8 mouse cellular contexts compared by ENCODE assay signal in the genomic region with DNA sequence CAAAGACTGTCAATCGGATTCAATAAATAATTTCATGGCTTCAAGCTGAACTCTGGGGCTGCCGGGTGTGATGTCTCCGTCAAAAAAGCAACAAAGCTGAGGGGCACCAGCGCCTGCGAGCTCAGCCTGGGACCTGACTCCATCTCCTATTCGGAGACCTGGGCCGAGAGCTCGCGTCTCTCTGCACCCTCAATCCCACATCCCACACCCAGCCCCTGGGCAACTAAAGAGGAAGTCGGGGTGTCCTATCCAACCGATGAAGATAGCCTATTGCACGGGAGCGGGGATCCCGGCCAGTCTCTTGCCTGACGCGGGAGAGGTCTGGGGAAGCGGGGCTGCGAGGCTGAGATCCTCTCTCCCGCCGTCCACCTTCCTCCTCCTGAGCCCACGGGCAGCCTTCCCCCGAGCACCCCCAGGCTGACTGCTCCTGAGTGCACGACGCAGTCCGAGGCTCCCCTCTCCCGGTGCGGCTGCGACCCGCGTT. TPM values are rescaled to one million over a fixed set of nuclear protein-coding genes. Genes with fewer than 3 reads are reported as not detected.
DNase-seq lines count a peak whose midpoint lies in the region; ATAC-seq lines count a peak whose summit lies in the region.

No protein-coding gene starts in this region.

- DNase-seq in adrenal gland, adult (ENCODE audit: inconsistent age in 2 of 2, low spot score in 1 of 2) = peak; percentile 37 to 73
- DNase-seq in forebrain, embryonic 11.5 days (ENCODE audit: low spot score) = no peak
- DNase-seq in hindbrain, embryonic 14.5 days (ENCODE audit: low spot score) = peak; percentile 39
- peak; percentile 3 for DNase-seq in liver, embryonic 13.5 days
- peak; percentile 66 for DNase-seq in thymus, postnatal 14 days

- H3K36me3 ChIP-seq in erythroblast, embryonic 14.5 days (ENCODE audit: control insufficient read depth) = no peaks in the 10 kb centered on the region
- no peaks in the 10 kb centered on the region for H3K36me3 ChIP-seq in forebrain, embryonic 11.5 days (ENCODE audit: control insufficient read depth, insufficient read depth, low read length)
- H3K36me3 ChIP-seq in hindbrain, embryonic 14.5 days (replicated peaks; ENCODE audit: control insufficient read depth, insufficient read depth) = no peaks in the 10 kb centered on the region
- H3K36me3 ChIP-seq in liver, embryonic 13.5 days = no peaks in the 10 kb centered on the region

- H3K27me3 ChIP-seq in erythroblast, embryonic 14.5 days (ENCODE audit: control insufficient read depth) = peaks cover 46% of the 10 kb centered on the region
- H3K27me3 ChIP-seq in forebrain, embryonic 11.5 days (ENCODE audit: control insufficient read depth, insufficient read depth, low read length) = no peaks in the 10 kb centered on the region
- H3K27me3 ChIP-seq in hindbrain, embryonic 14.5 days (ENCODE audit: control insufficient read depth, insufficient read depth, low read length) = no peaks in the 10 kb centered on the region
- peaks cover 44% of the 10 kb centered on the region for H3K27me3 ChIP-seq in liver, embryonic 13.5 days

- peak overlapping the region; percentile 88 for H3K9ac ChIP-seq in forebrain, embryonic 11.5 days (ENCODE audit: low read length)
- H3K9ac ChIP-seq in hindbrain, embryonic 14.5 days = peak overlapping the region; percentile 92
- peak overlapping the region; percentile 75 for H3K9ac ChIP-seq in liver, embryonic 13.5 days

- H3K4me3 ChIP-seq in erythroblast, embryonic 14.5 days (replicated peaks) = peak overlapping the region; percentile 63
- peak overlapping the region; percentile 81 for H3K4me3 ChIP-seq in forebrain, embryonic 11.5 days (ENCODE audit: low read depth, low read length)
- peak overlapping the region; percentile 81 for H3K4me3 ChIP-seq in hindbrain, embryonic 14.5 days (replicated peaks; ENCODE audit: low read length)
- peak overlapping the region; percentile 73 for H3K4me3 ChIP-seq in liver, embryonic 13.5 days (replicated peaks)

- peaks cover 2% of the 10 kb centered on the region; the same call in 1 of the 2 replicates for H3K9me3 ChIP-seq in erythroblast, embryonic 14.5 days (ENCODE audit: control insufficient read depth, low read length)
- H3K9me3 ChIP-seq in forebrain, embryonic 11.5 days (ENCODE audit: control insufficient read depth, low read length) = no peaks in the 10 kb centered on the region
- no peaks in the 10 kb centered on the region for H3K9me3 ChIP-seq in hindbrain, embryonic 14.5 days (ENCODE audit: control insufficient read depth, low read length)
- H3K9me3 ChIP-seq in liver, embryonic 13.5 days (replicated peaks) = no peaks in the 10 kb centered on the region

- H3K4me2 ChIP-seq in forebrain, embryonic 11.5 days (ENCODE audit: low read depth, low read length, severe bottlenecking) = peak overlapping the region; percentile 92
- peak overlapping the region; percentile 74 for H3K4me2 ChIP-seq in hindbrain, embryonic 14.5 days (replicated peaks)
- H3K4me2 ChIP-seq in liver, embryonic 13.5 days = peak overlapping the region; percentile 82

- no peak for ATAC-seq in erythroblast, adult 5-6 weeks (replicated peaks; ENCODE audit: low FRiP score, poor library complexity, severe bottlenecking)
- no peak; the same call in 1 of the 2 replicates for ATAC-seq in forebrain, embryonic 11.5 days (replicated peaks; ENCODE audit: low FRiP score)
- no peak; the same call in 1 of the 2 replicates for ATAC-seq in hindbrain, embryonic 14.5 days (ENCODE audit: low FRiP score)
- 0 out of 2 replicates have a peak, but pooled peaks have one; percentile 7 for ATAC-seq in liver, embryonic 13.5 days (ENCODE audit: low read depth)
- peak; percentile 36; the same call in 1 of the 2 replicates for ATAC-seq in monocyte, adult 5-6 weeks (replicated peaks; ENCODE audit: insufficient number of reproducible peaks, low FRiP score, low TSS enrichment, poor library complexity, severe bottlenecking)

- peaks cover 12% of the 10 kb centered on the region for H3K4me1 ChIP-seq in erythroblast, embryonic 14.5 days (ENCODE audit: control insufficient read depth)
- H3K4me1 ChIP-seq in forebrain, embryonic 11.5 days (replicated peaks; ENCODE audit: control insufficient read depth, insufficient read depth, low read length) = peaks cover 2% of the 10 kb centered on the region; the same call in 1 of the 2 replicates
- H3K4me1 ChIP-seq in hindbrain, embryonic 14.5 days (replicated peaks; ENCODE audit: control insufficient read depth, insufficient read depth, low read length) = peaks cover 9% of the 10 kb centered on the region; the same call in 1 of the 2 replicates
- H3K4me1 ChIP-seq in liver, embryonic 13.5 days (replicated peaks) = peaks cover 43% of the 10 kb centered on the region

- under 1% methylated on average over 29 of the region's 30 CpGs for WGBS in forebrain, embryonic 11.5 days
- under 1% methylated on average over 22 of the region's 30 CpGs for WGBS in hindbrain, embryonic 14.5 days
- WGBS in liver, embryonic 13.5 days (ENCODE audit: insufficient replicate concordance) = under 1% methylated on average over 30 of the region's 30 CpGs

- 0 out of 2 replicates have a peak overlapping the region, but pooled peaks have one; percentile 76 for H3K27ac ChIP-seq in forebrain, embryonic 11.5 days (ENCODE audit: low read depth, low read length)
- H3K27ac ChIP-seq in hindbrain, embryonic 14.5 days = peak overlapping the region; percentile 93
- H3K27ac ChIP-seq in liver, embryonic 13.5 days = 0 out of 2 replicates have a peak overlapping the region, but pooled peaks have one; percentile 58

RNA-seq across cellular contexts. Expression of a gene that starts 0.7 kb away (rescaled TPM):
- 0.02 and 0.03 TPM in 2 replicates for polyA plus RNA-seq in erythroblast, embryonic 14.5 days (2012)
- total RNA-seq in erythroblast, adult 5-6 weeks (2015; ENCODE audit: low replicate concordance) = 29.7 and 41.7 TPM in 2 replicates
- 18.0 and 26.7 TPM in 2 replicates for total RNA-seq in erythroblast, adult 5-6 weeks (2017; ENCODE audit: low replicate concordance)
- 19.1 and 19.3 TPM in 2 replicates for polyA plus RNA-seq in forebrain, embryonic 11.5 days (2014; fragmentation: Nextera tagmentation; extraction: Ambion mirVana)
- 30.0 and 31.0 TPM in 2 replicates for polyA plus RNA-seq in hindbrain, embryonic 14.5 days (2014; fragmentation: Nextera tagmentation; extraction: Ambion mirVana)
- 3.0 and 3.6 TPM in 2 replicates for polyA plus RNA-seq in liver, embryonic 13.5 days (2015; fragmentation: Nextera tagmentation; extraction: Ambion mirVana)
- 321 to 541 TPM (median 341 TPM) in 3 replicates for total RNA-seq in monocyte, adult 5-6 weeks (2017)

Comparison
In these comparisons a context has a peak if more than half of its experiments do, and no peak if none do; other contexts are left out.
1. ATAC-seq: peak in liver, embryonic 13.5 days (single experiment) and monocyte, adult 5-6 weeks (single experiment); none in erythroblast, adult 5-6 weeks (single experiment), forebrain, embryonic 11.5 days (single experiment) and hindbrain, embryonic 14.5 days (single experiment).
2. Peak in every context shown above with its lines, with median percentiles within 50 percentile points of each other: H3K4me3 ChIP-seq, H3K27ac ChIP-seq, H3K4me2 ChIP-seq and H3K9ac ChIP-seq.